ENCODE assay signal across 22 mouse cellular contexts in the genomic region with DNA sequence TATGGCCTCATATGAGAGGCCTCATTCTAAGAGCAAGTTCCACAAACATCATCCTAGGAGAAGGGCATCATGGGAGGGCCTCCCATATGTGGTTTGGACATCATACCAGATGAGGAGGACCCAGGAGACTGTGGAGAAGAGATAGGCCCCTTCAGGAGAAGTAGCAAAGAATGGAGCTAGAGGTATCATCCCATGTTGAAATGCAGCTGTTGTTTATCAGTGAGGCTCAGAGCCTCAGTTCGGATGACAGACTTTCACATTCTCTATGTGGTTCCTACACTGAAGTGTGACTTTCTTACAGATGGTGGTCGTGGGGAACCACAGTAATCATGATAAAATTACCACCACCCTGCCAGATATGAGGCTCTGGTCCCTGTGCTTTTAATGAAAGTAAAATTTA. TPM values are rescaled to one million over a fixed set of nuclear protein-coding genes. Genes with fewer than 3 reads are reported as not detected.
A peak's percentile ranks its signal among the peaks of the same experiment; 100 is the strongest.
DNase-seq lines count a peak whose midpoint lies in the region; ATAC-seq and TF ChIP-seq lines count a peak whose summit lies in the region.
"Had no signal": no experiment of that assay in that cellular context is flagged by ENCODE, and none has a peak within 500 bp of the region (broad histone marks: within the 10 kb centered on the region; RNA-seq: fewer than 3 reads in every experiment).

No protein-coding gene starts in this region.

- H3K9ac ChIP-seq in liver, embryonic 14.5 days (replicated peaks): no peak overlapping the region
- H3K9ac ChIP-seq: forebrain, embryonic 13.5 days; heart, embryonic 15.5 days; hindbrain, embryonic 13.5 days had no signal

- peak overlapping the region; percentile 27 for H3K4me2 ChIP-seq in liver, embryonic 14.5 days (ENCODE audit: low read depth)
- H3K4me2 ChIP-seq: forebrain, embryonic 13.5 days; heart, embryonic 11.5 days; heart, embryonic 15.5 days; hindbrain, embryonic 13.5 days had no signal

- H3K27me3 ChIP-seq in liver, embryonic 14.5 days (ENCODE audit: control insufficient read depth, insufficient read depth, low read length): no peaks in the 10 kb centered on the region
- H3K27me3 ChIP-seq: forebrain, embryonic 13.5 days; heart, embryonic 15.5 days; hindbrain, embryonic 13.5 days had no signal

- peaks cover 4 to 11% of the 10 kb centered on the region in 2 experiments; a peak in 3 of 4 replicates for H3K4me1 ChIP-seq in liver, embryonic 14.5 days (replicated peaks; ENCODE audit: control insufficient read depth in 2 of 2, insufficient read depth in 2 of 2, low read length in 1 of 2)
- H3K4me1 ChIP-seq: embryonic facial prominence, embryonic 10.5 days; forebrain, embryonic 13.5 days; heart, embryonic 15.5 days; hindbrain, embryonic 13.5 days had no signal

- peak; percentile 33 for DNase-seq in c-Kit-positive CD71-positive TER-119-negative erythroid progenitor cells, embryonic 14.5 days (ENCODE audit: low read depth)
- peak; percentile 45 for DNase-seq in liver
- DNase-seq in liver, embryonic 14.5 days (ENCODE audit: low read depth in 3 of 3, low spot score in 3 of 3): peak; percentile 45 to 58 (median 53)
- DNase-seq in kidney, postnatal 25 days: no peak
- DNase-seq in embryo, embryonic 10.5 days (ENCODE audit: low spot score): no peak
- DNase-seq in adrenal gland, postnatal 14 days: no peak
- DNase-seq: adrenal gland, postnatal 25 days; cerebellum, adult 11 months; cerebellum, adult 8-10 months; cerebellum, postnatal 14 days; gastrocnemius, adult 2 months; gastrocnemius, postnatal 25 days; heart, adult 11 months; heart, postnatal 14 days had no signal

- H3K4me3 ChIP-seq in liver, embryonic 14.5 days (ENCODE audit: insufficient read depth in 1 of 2, low read depth in 2 of 2, low read length in 2 of 2): no peak overlapping the region
- H3K4me3 ChIP-seq: embryonic facial prominence, embryonic 10.5 days; forebrain, embryonic 13.5 days; gastrocnemius, adult 2 months; heart, embryonic 15.5 days; hindbrain, embryonic 13.5 days had no signal

- no peaks in the 10 kb centered on the region for H3K36me3 ChIP-seq in liver, embryonic 14.5 days (replicated peaks; ENCODE audit: control insufficient read depth, insufficient read depth, low read depth)
- H3K36me3 ChIP-seq: embryonic facial prominence, embryonic 10.5 days had no signal

- no peak for TF ChIP-seq CTCF in liver, embryonic 14.5 days (IDR thresholded peaks at IDR 0.05; ENCODE audit: low read depth)

- H3K27ac ChIP-seq in liver, embryonic 14.5 days: peak overlapping the region; percentile 3; the same call in 1 of the 2 replicates
- H3K27ac ChIP-seq: embryonic facial prominence, embryonic 10.5 days; forebrain, embryonic 13.5 days; gastrocnemius, adult 2 months; heart, embryonic 15.5 days; hindbrain, embryonic 13.5 days; hindbrain, postnatal 0 days had no signal

- TF ChIP-seq EP300 in liver, embryonic 14.5 days (IDR thresholded peaks at IDR 0.05; ENCODE audit: low read depth): peak; percentile 85

- no peaks in the 10 kb centered on the region for H3K9me3 ChIP-seq in liver, embryonic 14.5 days (ENCODE audit: control insufficient read depth, low read length)
- H3K9me3 ChIP-seq: embryonic facial prominence, embryonic 10.5 days; forebrain, embryonic 13.5 days; heart, embryonic 15.5 days; hindbrain, embryonic 13.5 days had no signal

- peak; percentile 96 for ATAC-seq in liver, embryonic 14.5 days (ENCODE audit: insufficient read depth)
- ATAC-seq in megakaryocyte progenitor cell, adult 5-6 weeks (replicated peaks; ENCODE audit: poor library complexity): peak; percentile 98
- ATAC-seq in granulocyte monocyte progenitor cell, adult 5-6 weeks (replicated peaks; ENCODE audit: poor library complexity, severe bottlenecking): no peak
- ATAC-seq: forebrain, embryonic 13.5 days; hindbrain, postnatal 0 days had no signal

- 8% methylated on average over 2 of the region's 2 CpGs for WGBS in liver, embryonic 14.5 days (ENCODE audit: insufficient replicate concordance)

RNA-seq across cellular contexts. Expression of gene Hectd2, which starts 55.9 kb away (rescaled TPM):
- polyA plus RNA-seq in liver, embryonic 14.5 days (2012; rRNA removed): 0.29 and 0.36 TPM in 2 replicates
- 0.39 and 0.45 TPM in 2 replicates for polyA plus RNA-seq in liver, embryonic 14.5 days (2014; fragmentation: Nextera tagmentation; extraction: Ambion mirVana)
- total RNA-seq in megakaryocyte progenitor cell, adult 5-6 weeks (2015): 3.4 and 4.2 TPM in 2 replicates
- total RNA-seq in megakaryocyte progenitor cell, adult 5-6 weeks (2017): 1.3 and 1.8 TPM in 2 replicates
- 3.1 and 4.1 TPM in 2 replicates for total RNA-seq in adrenal gland, postnatal 14 days (2021)
- 3.0 and 4.5 TPM in 2 replicates for total RNA-seq in granulocyte monocyte progenitor cell, adult 5-6 weeks (2014; fragmentation: Nextera tagmentation)
- 2.1 and 2.4 TPM in 2 replicates for total RNA-seq in granulocyte monocyte progenitor cell, adult 5-6 weeks (2017)

Comparison
In these comparisons a context has a peak if more than half of its experiments do, and no peak if none do; other contexts are left out.
1. DNase-seq: peak in c-Kit-positive CD71-positive TER-119-negative erythroid progenitor cells, embryonic 14.5 days (single experiment), liver (single experiment) and liver, embryonic 14.5 days (3 of 3); none in kidney, postnatal 25 days (0 of 2), embryo, embryonic 10.5 days (single experiment) and adrenal gland, postnatal 14 days (single experiment).